Mouse (Mus musculus) liver, embryonic 11.5 days (tissue): ENCODE results near the gene Socs3. TPM values are rescaled to one million over a fixed set of nuclear protein-coding genes. Genes with fewer than 3 reads are reported as not detected.

Source experiments
- ATAC-seq: fragments of 200-750 bp; cut with Nextera tagmentation; replicated peaks from 2 replicates; pipeline ENCODE4 v1.8.0; 2017; ENCODE audit warnings: moderate number of reproducible peaks, mild to moderate bottlenecking, moderate TSS enrichment, moderate library complexity; ENCODE audit not compliant: low FRiP score
- DNase-seq: peaks from one replicate; pipeline ENCODE4 v3.0.0-alpha.2; 2017; ENCODE audit warnings: low spot score
- H3K27ac ChIP-seq: fragments of 300-500 bp; sonication (generic); 2 replicates; pipeline ENCODE4 v1.5.1; 2014; ENCODE audit warnings: mild to moderate bottlenecking, low read depth, low read length, control low read depth
- H3K27me3 ChIP-seq: fragments of 300-500 bp; sonication (generic); replicated peaks from 2 replicates; pipeline ENCODE4 v1.6.1; 2014; ENCODE audit warnings: low read length, mixed read lengths; ENCODE audit not compliant: control insufficient read depth, insufficient read depth
- H3K36me3 ChIP-seq: fragments of 300-500 bp; sonication (generic); 2 replicates; pipeline ENCODE4 v1.6.1; 2014; ENCODE audit warnings: mild to moderate bottlenecking, low read length, moderate library complexity, mixed read lengths; ENCODE audit not compliant: control insufficient read depth, insufficient read depth
- H3K4me1 ChIP-seq: fragments of 300-500 bp; sonication (generic); replicated peaks from 2 replicates; pipeline ENCODE4 v1.6.1; 2014; ENCODE audit warnings: low read length, mixed read lengths; ENCODE audit not compliant: control insufficient read depth, insufficient read depth
- H3K4me2 ChIP-seq: fragments of 300-500 bp; sonication (generic); 2 replicates; pipeline ENCODE4 v1.6.1; 2014; ENCODE audit warnings: mild to moderate bottlenecking, control low read depth, moderate library complexity
- H3K4me3 ChIP-seq: fragments of 300-500 bp; sonication (generic); 2 replicates; pipeline ENCODE4 v1.5.1; 2014; ENCODE audit warnings: low read depth, low read length, control low read depth
- H3K9ac ChIP-seq: fragments of 300-500 bp; sonication (generic); 2 replicates; pipeline ENCODE4 v1.6.1; 2014; ENCODE audit warnings: low read depth, low read length, control low read depth
- H3K9me3 ChIP-seq: fragments of 300-500 bp; sonication (generic); 2 replicates; pipeline ENCODE4 v1.6.1; 2016; ENCODE audit warnings: low read length, inconsistent platforms, mixed read lengths; ENCODE audit not compliant: control insufficient read depth
- WGBS: fragments of 180-500 bp; shearing (Covaris S2); extraction: QIAGEN DNeasy Blood & Tissue Kit; methylation state at CpG from one replicate; pipeline ENCODE4 v1.1.7; 2014; 5-methylcytosine and 5-hydroxymethylcytosine counted together
- polyA plus RNA-seq: library from polyadenylated mRNA; unstranded; fragments of >200 nt; fragmentation: Nextera tagmentation; extraction: Ambion mirVana; gene quantifications from 2 replicates; pipeline ENCODE4 v1.2.1, GENCODE M21; 2014

The Socs3 gene
- polyA plus RNA-seq, 1 experiment from 2014 or later = 3.7 TPM

DNA sequence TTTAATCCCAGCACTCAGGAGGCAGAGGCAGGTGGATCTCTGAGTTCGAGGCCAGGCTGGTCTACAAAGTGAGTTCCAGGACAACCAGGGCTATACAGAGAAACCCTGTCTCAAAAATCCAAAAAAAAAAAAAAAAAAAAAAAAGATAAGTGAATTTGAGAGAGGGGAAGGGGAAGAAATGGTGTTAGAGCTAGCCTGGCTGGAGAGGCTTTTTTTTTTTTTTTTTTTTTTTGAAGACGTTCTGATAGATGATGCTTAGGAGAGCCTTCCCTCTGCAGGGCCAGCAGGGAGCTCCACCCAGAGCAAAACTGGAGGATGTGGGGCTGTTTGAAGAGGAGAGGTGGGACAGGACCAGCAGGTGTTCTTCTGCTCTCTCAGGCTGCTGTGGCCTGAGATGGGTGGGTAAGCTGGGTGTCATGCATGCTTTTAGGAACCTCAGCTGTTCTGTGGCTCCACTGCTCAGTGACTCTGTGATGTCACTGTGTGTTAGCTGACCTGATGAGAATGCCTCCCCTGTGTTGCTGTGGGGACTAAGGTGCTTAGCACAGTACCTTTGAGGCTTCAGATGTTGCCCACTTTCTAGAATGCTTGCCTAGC is 1.9 kb upstream of the Socs3 start:
- DNase-seq (no peak), ATAC-seq (no peak)
- no peaks in the 10 kb centered on the region for H3K36me3 ChIP-seq
- H3K4me1 ChIP-seq = peaks cover 38% of the 10 kb centered on the region
- H3K27ac ChIP-seq = no peak overlapping the region
- WGBS = 43% methylated on average over 2 of the region's 2 CpGs
- H3K4me2 ChIP-seq = no peak overlapping the region
- H3K9me3 ChIP-seq = no peaks in the 10 kb centered on the region
- no peak overlapping the region for H3K4me3 ChIP-seq
- no peak overlapping the region for H3K9ac ChIP-seq
- H3K27me3 ChIP-seq = peaks cover 34% of the 10 kb centered on the region

GRCm38 (mm10) chr11:117971100-117971499 is 1.3 kb upstream of the Socs3 start:
- no peaks in the 10 kb centered on the region for H3K36me3 ChIP-seq
- 82% methylated on average over 6 of the region's 6 CpGs for WGBS
- no peak overlapping the region for H3K4me2 ChIP-seq
- H3K27ac ChIP-seq = no peak overlapping the region
- peaks cover 36% of the 10 kb centered on the region for H3K27me3 ChIP-seq
- H3K9me3 ChIP-seq = no peaks in the 10 kb centered on the region
- ATAC-seq = no peak
- no peak overlapping the region for H3K4me3 ChIP-seq
- peaks cover 43% of the 10 kb centered on the region for H3K4me1 ChIP-seq
- no peak for DNase-seq
- no peak overlapping the region for H3K9ac ChIP-seq

DNA sequence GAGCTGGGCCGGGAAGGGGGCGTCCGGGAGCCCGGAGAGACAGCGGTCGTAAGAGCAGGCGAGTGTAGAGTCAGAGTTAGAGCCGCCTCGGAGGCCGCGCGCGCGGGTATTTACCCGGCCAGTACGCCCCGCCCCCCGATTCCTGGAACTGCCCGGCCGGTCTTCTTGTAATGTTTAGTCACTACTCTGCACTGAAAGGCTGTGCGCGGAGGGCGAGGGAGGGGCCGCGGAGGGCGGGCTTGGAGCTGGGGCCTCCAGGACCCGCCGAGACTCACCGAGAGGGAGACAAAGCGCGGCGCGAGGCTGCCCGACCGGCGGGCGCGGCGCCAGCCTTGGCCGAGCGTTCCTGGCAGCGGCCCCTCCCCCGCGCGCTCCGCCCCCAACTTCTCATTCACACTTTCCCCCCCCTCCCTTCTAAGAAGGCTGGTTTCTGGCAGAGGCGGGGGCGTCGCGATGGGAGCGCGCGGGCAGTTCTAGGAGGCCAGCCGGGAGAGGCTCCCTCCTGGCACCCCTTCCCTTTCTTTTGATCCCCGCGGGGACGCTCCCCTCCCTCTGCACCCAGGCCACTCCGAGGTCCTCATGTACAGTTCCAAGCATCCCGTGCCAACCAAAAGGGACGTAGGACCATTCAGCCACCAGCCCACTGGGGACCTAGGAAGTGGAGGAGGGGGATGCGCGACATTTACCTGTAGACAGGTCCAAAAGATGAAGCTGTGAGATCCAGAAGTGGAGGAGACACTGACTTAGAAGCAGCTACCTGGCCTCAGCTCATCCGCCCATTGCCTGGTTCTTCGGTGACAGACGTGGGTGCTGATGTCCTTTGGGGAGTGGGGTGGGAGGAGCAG is 525 bp downstream of the Socs3 start:
- Histone ChIP-seq H3K9me3 (no peaks in the 10 kb centered on the region), H3K4me2 (peak overlapping the region; percentile 92), H3K4me3 (peak overlapping the region; percentile 58), H3K36me3 (no peaks in the 10 kb centered on the region), H3K27ac (peak overlapping the region; percentile 78), H3K27me3 (peaks cover 48% of the 10 kb centered on the region), H3K4me1 (peaks cover 45% of the 10 kb centered on the region), H3K9ac (peak overlapping the region; percentile 73)
- peak; percentile 98 for DNase-seq
- under 1% methylated on average over 59 of the region's 65 CpGs for WGBS
- peak; percentile 94 for ATAC-seq

GRCm38 (mm10) chr11:117968716-117969099 is 1.1 kb downstream of the Socs3 start:
- Histone ChIP-seq H3K27ac (peak overlapping the region; percentile 78), H3K4me1 (peaks cover 49% of the 10 kb centered on the region), H3K4me3 (peak overlapping the region; percentile 58), H3K36me3 (no peaks in the 10 kb centered on the region), H3K27me3 (peaks cover 51% of the 10 kb centered on the region), H3K9me3 (no peaks in the 10 kb centered on the region), H3K9ac (peak overlapping the region; percentile 73), H3K4me2 (peak overlapping the region; percentile 92)
- ATAC-seq (peak; percentile 40), DNase-seq (no peak)
- under 1% methylated on average over 32 of the region's 34 CpGs for WGBS

DNA sequence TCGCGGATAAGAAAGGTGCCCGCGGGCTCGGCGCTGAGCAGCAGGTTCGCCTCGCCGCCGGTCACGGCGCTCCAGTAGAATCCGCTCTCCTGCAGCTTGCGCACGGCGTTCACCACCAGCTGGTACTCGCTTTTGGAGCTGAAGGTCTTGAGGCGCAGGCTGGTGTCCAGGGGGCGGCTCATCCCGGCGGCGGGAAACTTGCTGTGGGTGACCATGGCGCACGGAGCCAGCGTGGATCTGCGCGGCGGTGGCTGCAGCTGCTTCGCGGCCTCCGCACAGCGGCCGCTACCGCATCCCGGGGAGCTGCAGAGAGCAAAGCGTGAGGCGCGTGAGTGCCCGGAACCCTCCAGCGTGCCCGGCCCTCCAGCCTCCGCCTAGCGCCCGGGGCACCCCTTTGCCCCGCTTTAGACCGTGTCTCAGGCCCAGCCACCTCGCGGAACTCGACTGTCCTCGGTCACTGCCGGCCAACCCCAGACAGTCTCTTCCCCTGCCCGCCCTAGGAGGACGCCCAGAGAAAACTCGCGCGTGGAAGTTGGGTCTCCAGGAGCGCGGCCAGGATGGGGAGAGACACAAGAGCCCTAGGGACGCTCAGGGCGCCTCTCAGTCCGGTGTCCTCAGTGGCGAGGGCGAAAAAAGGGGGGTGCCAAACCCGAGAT is 1.7 kb downstream of the Socs3 start:
- Histone ChIP-seq H3K9ac (peak overlapping the region; percentile 73), H3K4me2 (peak overlapping the region; percentile 92), H3K4me3 (peak overlapping the region; percentile 58), H3K27me3 (peaks cover 51% of the 10 kb centered on the region), H3K9me3 (no peaks in the 10 kb centered on the region), H3K36me3 (no peaks in the 10 kb centered on the region), H3K27ac (peak overlapping the region; percentile 78), H3K4me1 (peaks cover 53% of the 10 kb centered on the region)
- under 1% methylated on average over 64 of the region's 64 CpGs for whole genome bisulfite sequencing
- no peak for DNase-seq
- no peak for ATAC-seq

DNA sequence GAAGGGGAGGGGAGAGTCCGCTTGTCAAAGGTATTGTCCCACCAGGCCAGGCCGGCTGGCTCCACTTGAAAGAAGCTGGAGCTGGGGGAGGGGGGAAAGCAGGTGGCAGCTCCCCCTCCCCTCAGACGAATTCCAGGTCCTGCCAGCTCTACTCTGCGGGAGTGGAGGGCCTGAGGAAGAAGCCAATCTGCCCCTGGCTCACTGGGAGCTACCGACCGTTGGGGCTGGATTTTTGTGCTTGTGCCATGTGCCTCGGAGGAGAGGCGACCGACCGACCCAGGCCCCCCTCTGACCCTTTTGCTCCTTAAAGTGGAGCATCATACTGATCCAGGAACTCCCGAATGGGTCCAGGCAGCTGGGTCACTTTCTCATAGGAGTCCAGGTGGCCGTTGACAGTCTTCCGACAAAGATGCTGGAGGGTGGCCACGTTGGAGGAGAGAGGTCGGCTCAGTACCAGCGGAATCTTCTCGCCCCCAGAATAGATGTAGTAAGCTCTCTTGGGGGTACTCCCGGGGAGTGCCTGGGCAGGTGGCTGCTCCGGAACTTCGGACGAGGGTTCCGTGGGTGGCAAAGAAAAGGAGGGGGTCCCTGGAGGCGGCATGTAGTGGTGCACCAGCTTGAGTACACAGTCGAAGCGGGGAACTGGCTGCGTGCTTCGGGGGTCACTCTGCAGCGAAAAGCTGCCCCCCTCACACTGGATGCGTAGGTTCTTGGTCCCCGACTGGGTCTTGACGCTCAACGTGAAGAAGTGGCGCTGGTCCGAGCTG is 2.4 kb downstream of the Socs3 start:
- no peak overlapping the region for H3K27ac ChIP-seq
- no peak for ATAC-seq
- H3K9ac ChIP-seq = peak overlapping the region; percentile 73
- no peak for DNase-seq
- H3K27me3 ChIP-seq = peaks cover 51% of the 10 kb centered on the region
- H3K4me1 ChIP-seq = peaks cover 60% of the 10 kb centered on the region
- peak overlapping the region; percentile 58 for H3K4me3 ChIP-seq
- no peaks in the 10 kb centered on the region for H3K36me3 ChIP-seq
- WGBS = 18% methylated on average over 34 of the region's 34 CpGs
- no peaks in the 10 kb centered on the region for H3K9me3 ChIP-seq
- peak overlapping the region; percentile 92 for H3K4me2 ChIP-seq

GRCm38 (mm10) chr11:117966506-117967100 is 3.2 kb downstream of the Socs3 start:
- peaks cover 49% of the 10 kb centered on the region for H3K27me3 ChIP-seq
- peaks cover 68% of the 10 kb centered on the region for H3K4me1 ChIP-seq
- H3K27ac ChIP-seq = no peak overlapping the region
- 51% methylated on average over 7 of the region's 7 CpGs for WGBS
- H3K4me3 ChIP-seq = peak overlapping the region; percentile 58
- peak overlapping the region; percentile 92 for H3K4me2 ChIP-seq
- H3K9ac ChIP-seq = no peak overlapping the region
- DNase-seq = no peak
- ATAC-seq = no peak
- H3K36me3 ChIP-seq = no peaks in the 10 kb centered on the region
- H3K9me3 ChIP-seq = no peaks in the 10 kb centered on the region

DNA sequence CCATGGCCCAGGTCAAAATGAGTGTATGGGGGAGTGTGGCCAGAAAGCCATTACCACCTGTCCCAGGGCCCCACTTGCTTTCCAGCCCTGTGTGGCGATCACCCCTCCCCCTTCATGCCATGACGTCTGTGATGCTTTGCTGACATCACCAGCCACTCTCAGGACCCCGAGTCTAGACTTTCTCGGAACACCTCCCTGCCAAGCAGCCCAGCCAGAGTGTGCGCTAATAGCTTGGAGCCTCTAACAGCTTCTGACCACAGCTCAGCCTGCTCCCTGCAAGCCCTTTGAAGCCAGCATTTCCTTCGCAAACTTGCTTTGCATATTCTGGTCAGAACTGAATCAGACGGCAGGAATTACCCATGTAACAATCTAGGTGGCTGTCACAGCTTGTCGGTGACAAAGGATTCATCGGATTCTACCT is 4.3 kb downstream of the Socs3 start:
- Histone ChIP-seq H3K27ac (no peak overlapping the region), H3K27me3 (peaks cover 49% of the 10 kb centered on the region), H3K4me3 (no peak overlapping the region), H3K4me2 (peak overlapping the region; percentile 92; the same call in 1 of the 2 replicates), H3K4me1 (peaks cover 69% of the 10 kb centered on the region), H3K9me3 (no peaks in the 10 kb centered on the region), H3K36me3 (no peaks in the 10 kb centered on the region), H3K9ac (no peak overlapping the region)
- DNase-seq (no peak), ATAC-seq (no peak)
- 25% methylated on average over 9 of the region's 9 CpGs for WGBS
